Mouse (Mus musculus): ENCODE data around the gene Pdxk. TPM values are rescaled to one million over a fixed set of nuclear protein-coding genes. Genes with fewer than 3 reads are reported as not detected.
"Not testable (repeated sequence)": the region's sequence is repeated elsewhere in the genome, so short reads cannot be mapped to it uniquely, and the experiment has no call there.

The Pdxk gene
- total and polyA plus RNA-seq, 3 experiments: 4.3 to 6.8 (median 6.4) TPM

GRCm38 (mm10) chr10:78417888-78418287, 46.9 kb downstream of the Pdxk start:
- dilution Hi-C loops (cut with MboI; ENCODE audit: extremely low pct_ligation_motif_present, extremely low pct_unique_long_range_greater_than_20kb, low sequenced_read_pairs) (no loop called here), in situ Hi-C loops (cut with MboI; ENCODE audit: low pct_ligation_motif_present, low pct_unique_long_range_greater_than_20kb, low sequenced_read_pairs) (no loop called here)
- no peak for DNase-seq (ENCODE audit: extremely low read depth)
- Histone ChIP-seq H3K9ac (ENCODE audit: insufficient read depth, low read depth) (no peak overlapping the region), H3K4me1 (ENCODE audit: control insufficient read depth in 1 of 2, insufficient read depth in 2 of 2) (peaks cover 9 to 59% of the 10 kb centered on the region in 2 experiments), H3K36me3 (replicated peaks in 1 of 2; ENCODE audit: control insufficient read depth in 1 of 2, insufficient read depth in 1 of 2, low read length in 1 of 2) (no peaks in the 10 kb centered on the region), H3K27ac (ENCODE audit: insufficient read depth, low read depth) (no peak overlapping the region), H3K27me3 (replicated peaks) (no peaks in the 10 kb centered on the region), H3K9me3 (replicated peaks; ENCODE audit: low read length) (no peaks in the 10 kb centered on the region), H3K4me3 (replicated peaks in 1 of 3; ENCODE audit: low read depth in 2 of 3, low read length in 2 of 3, poor library complexity in 1 of 3) (no peak overlapping the region), H3K79me2 (replicated peaks; ENCODE audit: control insufficient read depth, extremely low read depth, insufficient read depth, poor library complexity, severe bottlenecking) (no peaks in the 10 kb centered on the region), H3K4me2 (ENCODE audit: insufficient read depth, low read depth, poor library complexity, severe bottlenecking) (no peak overlapping the region)
- TF ChIP-seq USF2 (conservative IDR thresholded peaks at IDR 0.05; ENCODE audit: low read depth, low read length) (no peak), MEF2A (IDR thresholded peaks at IDR 0.05; ENCODE audit: borderline replicate concordance, low read depth, low read length) (no peak), PAX5 (IDR thresholded peaks at IDR 0.05; ENCODE audit: low read length) (no peak), BHLHE40 (IDR thresholded peaks at IDR 0.05; ENCODE audit: low read depth, low read length) (peak; percentile 65), HCFC1 (IDR thresholded peaks at IDR 0.05; ENCODE audit: low read depth, low read length) (no peak), EP300 (IDR thresholded peaks at IDR 0.05; ENCODE audit: low read length) (no peak), MAX (IDR thresholded peaks at IDR 0.05; ENCODE audit: low read length) (no peak)

- H3K4me1 ChIP-seq (ENCODE audit: control insufficient read depth in 1 of 2, insufficient read depth in 2 of 2): peaks cover 4 to 48% of the 10 kb centered on the region in 2 experiments
- H3K79me2 ChIP-seq (replicated peaks; ENCODE audit: control insufficient read depth, extremely low read depth, insufficient read depth, poor library complexity, severe bottlenecking): peaks cover 26% of the 10 kb centered on the region
- H3K4me3 ChIP-seq (replicated peaks in 1 of 3; ENCODE audit: low read depth in 2 of 3, low read length in 2 of 3, poor library complexity in 1 of 3); H3K9ac ChIP-seq (ENCODE audit: insufficient read depth, low read depth); H3K4me2 ChIP-seq (ENCODE audit: insufficient read depth, low read depth, poor library complexity, severe bottlenecking); dilution Hi-C loops (cut with MboI; ENCODE audit: extremely low pct_ligation_motif_present, extremely low pct_unique_long_range_greater_than_20kb, low sequenced_read_pairs); in situ Hi-C loops (cut with MboI; ENCODE audit: low pct_ligation_motif_present, low pct_unique_long_range_greater_than_20kb, low sequenced_read_pairs); H3K27me3 ChIP-seq (replicated peaks); DNase-seq (ENCODE audit: extremely low read depth); H3K27ac ChIP-seq (ENCODE audit: insufficient read depth, low read depth); H3K9me3 ChIP-seq (replicated peaks; ENCODE audit: low read length): not testable (repeated sequence)
- H3K36me3 ChIP-seq (replicated peaks in 1 of 2; ENCODE audit: control insufficient read depth in 1 of 2, insufficient read depth in 1 of 2, low read length in 1 of 2): peaks cover 11 to 15% of the 10 kb centered on the region in 2 experiments
These were observed 49.8 kb downstream of the Pdxk start for GRCm38 (mm10) chr10:78414936-78415335.

GRCm38 (mm10) chr10:78413152-78413520, 51.6 kb downstream of the Pdxk start:
- Histone ChIP-seq H3K9ac (ENCODE audit: insufficient read depth, low read depth) (0 out of 2 replicates have a peak overlapping the region, but pooled peaks have one; percentile 11), H3K36me3 (replicated peaks in 1 of 2; ENCODE audit: control insufficient read depth in 1 of 2, insufficient read depth in 1 of 2, low read length in 1 of 2) (peaks cover 29 to 33% of the 10 kb centered on the region in 2 experiments), H3K4me2 (ENCODE audit: insufficient read depth, low read depth, poor library complexity, severe bottlenecking) (peak overlapping the region; percentile 53), H3K4me3 (replicated peaks in 1 of 3; ENCODE audit: low read depth in 2 of 3, low read length in 2 of 3, poor library complexity in 1 of 3) (peak overlapping the region; percentile 97 to 99 (median 98)), H3K4me1 (ENCODE audit: control insufficient read depth in 1 of 2, insufficient read depth in 2 of 2) (peaks cover 4 to 47% of the 10 kb centered on the region in 2 experiments), H3K9me3 (replicated peaks; ENCODE audit: low read length) (no peaks in the 10 kb centered on the region), H3K79me2 (replicated peaks; ENCODE audit: control insufficient read depth, extremely low read depth, insufficient read depth, poor library complexity, severe bottlenecking) (peaks cover 36% of the 10 kb centered on the region), H3K27ac (ENCODE audit: insufficient read depth, low read depth) (no peak overlapping the region), H3K27me3 (replicated peaks) (no peaks in the 10 kb centered on the region)
- TF ChIP-seq MAFK (IDR thresholded peaks at IDR 0.05; ENCODE audit: insufficient replicate concordance, low read length) (no peak), MEF2A (IDR thresholded peaks at IDR 0.05; ENCODE audit: borderline replicate concordance, low read depth, low read length) (no peak), UBTF (IDR thresholded peaks at IDR 0.05; ENCODE audit: low read depth, low read length) (no peak), NELFE (IDR thresholded peaks at IDR 0.05; ENCODE audit: low read depth, low read length) (no peak), CHD1 (IDR thresholded peaks at IDR 0.05; ENCODE audit: low read depth, low read length) (no peak), POLR2AphosphoS2 (IDR thresholded peaks at IDR 0.05; ENCODE audit: low read depth, low read length) (no peak), CTCF (conservative IDR thresholded peaks at IDR 0.05 in 1 of 2, IDR thresholded peaks at IDR 0.05 in 1 of 2; ENCODE audit: low read depth in 2 of 2, low read length in 2 of 2) (no peak), PAX5 (IDR thresholded peaks at IDR 0.05; ENCODE audit: low read length) (no peak), ZMIZ1 (IDR thresholded peaks at IDR 0.05; ENCODE audit: low read depth, low read length) (no peak), JUN (IDR thresholded peaks at IDR 0.05; ENCODE audit: insufficient read depth, low read depth, low read length) (no peak), USF2 (conservative IDR thresholded peaks at IDR 0.05; ENCODE audit: low read depth, low read length) (no peak), ELF1 (IDR thresholded peaks at IDR 0.05; ENCODE audit: low read depth, low read length) (no peak)
- dilution Hi-C loops (cut with MboI; ENCODE audit: extremely low pct_ligation_motif_present, extremely low pct_unique_long_range_greater_than_20kb, low sequenced_read_pairs) (no loop called here), in situ Hi-C loops (cut with MboI; ENCODE audit: low pct_ligation_motif_present, low pct_unique_long_range_greater_than_20kb, low sequenced_read_pairs) (no loop called here)
- DNase-seq (ENCODE audit: extremely low read depth): no peak
